Mouse (Mus musculus): ENCODE measurements at regions not wholly inside any gene's neighbourhood (a gene's known extent, or its start where the extent isn't known, plus 50 kb on each side); places are given as distances from the start of the nearest gene placed in this dataset.

- TF ChIP-seq ZNF384 (IDR thresholded peaks at IDR 0.05; ENCODE audit: low read depth, low read length) (no peak), POLR2A (IDR thresholded peaks at IDR 0.05; ENCODE audit: low read depth, low read length) (no peak), TCF12 (IDR thresholded peaks at IDR 0.05; ENCODE audit: low read depth, low read length) (no peak), CTCF (conservative IDR thresholded peaks at IDR 0.05 in 1 of 2, IDR thresholded peaks at IDR 0.05 in 1 of 2; ENCODE audit: low read depth in 2 of 2, low read length in 2 of 2) (no peak), ZC3H11A (IDR thresholded peaks at IDR 0.05; ENCODE audit: low read depth, low read length) (no peak), ZMIZ1 (IDR thresholded peaks at IDR 0.05; ENCODE audit: low read depth, low read length) (no peak), MYC (IDR thresholded peaks at IDR 0.05; ENCODE audit: low read depth, low read length) (no peak), NELFE (IDR thresholded peaks at IDR 0.05; ENCODE audit: low read depth, low read length) (no peak), ELF1 (IDR thresholded peaks at IDR 0.05; ENCODE audit: low read depth, low read length) (no peak)
These were observed 97.9 kb downstream of the 1810010D01Rik start for GRCm38 (mm10) chr7:145110028-145110427.
